ENCODE assay signal across 8 mouse cellular contexts in the genomic region with DNA sequence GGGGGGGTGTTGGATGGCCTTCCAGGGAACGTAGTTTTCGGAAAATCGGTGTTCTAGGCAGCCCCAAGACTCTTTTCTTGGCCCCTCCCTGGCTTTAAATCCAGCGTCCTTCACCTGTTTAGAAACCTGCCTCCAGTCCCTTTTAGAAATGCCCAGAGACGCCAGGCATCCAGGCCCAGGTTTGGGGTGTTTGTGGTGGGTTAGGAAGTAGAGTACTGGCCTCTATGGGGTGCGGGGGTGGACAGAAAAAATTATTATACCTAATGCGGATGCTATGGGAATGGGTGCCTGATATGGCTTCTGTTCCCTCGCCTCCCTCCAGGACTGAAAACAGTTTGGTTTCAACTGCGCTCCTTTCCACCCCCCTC. TPM values are rescaled to one million over a fixed set of nuclear protein-coding genes. Genes with fewer than 3 reads are reported as not detected.
DNase-seq lines count a peak whose midpoint lies in the region; ATAC-seq and TF ChIP-seq lines count a peak whose summit lies in the region.

No protein-coding gene starts in this region.

- peak overlapping the region; percentile 96 for H3K4me2 ChIP-seq in lung, embryonic 14.5 days
- peak overlapping the region; percentile 93 for H3K4me2 ChIP-seq in forebrain, embryonic 13.5 days
- H3K4me2 ChIP-seq in limb, embryonic 11.5 days (ENCODE audit: low read depth, severe bottlenecking): peak overlapping the region; percentile 89

- DNase-seq in lung, embryonic 14.5 days: no peak
- DNase-seq in lung, postnatal 36 days: no peak
- no peak for DNase-seq in limb, embryonic 11.5 days (ENCODE audit: low spot score)
- DNase-seq in cerebellum, adult 11-12 months: no peak
- DNase-seq in layer of hippocampus, adult 9-10 months (ENCODE audit: low spot score): no peak
- no peak for DNase-seq in MN1 (ENCODE audit: low spot score)

- H3K27ac ChIP-seq in lung, embryonic 14.5 days (ENCODE audit: low read depth): no peak overlapping the region
- H3K27ac ChIP-seq in forebrain, embryonic 13.5 days: peak overlapping the region; percentile 97
- H3K27ac ChIP-seq in limb, embryonic 11.5 days (replicated peaks; ENCODE audit: low read depth, low read length): no peak overlapping the region; the same call in 1 of the 2 replicates
- H3K27ac ChIP-seq in olfactory bulb, adult 2 months (ENCODE audit: insufficient read depth, low read depth, low read length): peak overlapping the region; percentile 96

- H3K9me3 ChIP-seq in lung, embryonic 14.5 days (ENCODE audit: low read depth, low read length): no peaks in the 10 kb centered on the region
- H3K9me3 ChIP-seq in forebrain, embryonic 13.5 days (replicated peaks): no peaks in the 10 kb centered on the region
- no peaks in the 10 kb centered on the region for H3K9me3 ChIP-seq in limb, embryonic 11.5 days (ENCODE audit: control insufficient read depth, low read length)

- 0 out of 2 replicates have a peak, but pooled peaks cover 10% of the 10 kb centered on the region for H3K27me3 ChIP-seq in lung, embryonic 14.5 days (ENCODE audit: insufficient read depth, low read length)
- H3K27me3 ChIP-seq in forebrain, embryonic 13.5 days: peaks cover 10% of the 10 kb centered on the region; the same call in 1 of the 2 replicates
- H3K27me3 ChIP-seq in limb, embryonic 11.5 days (ENCODE audit: control insufficient read depth, insufficient read depth, low read length): no peaks in the 10 kb centered on the region

- TF ChIP-seq POLR2A in olfactory bulb, adult 2 months (IDR thresholded peaks at IDR 0.05; ENCODE audit: insufficient read depth, low read depth, low read length): no peak

- peak overlapping the region; percentile 50; the same call in 1 of the 2 replicates for H3K9ac ChIP-seq in lung, embryonic 14.5 days
- H3K9ac ChIP-seq in forebrain, embryonic 13.5 days: peak overlapping the region; percentile 97
- peak overlapping the region; percentile 24 for H3K9ac ChIP-seq in limb, embryonic 11.5 days (ENCODE audit: low read length)

- 3% methylated on average over 9 of the region's 9 CpGs for WGBS in lung, embryonic 14.5 days
- WGBS in forebrain, embryonic 13.5 days: 0% methylated on average over 9 of the region's 9 CpGs
- under 1% methylated on average over 9 of the region's 9 CpGs for WGBS in limb, embryonic 11.5 days
- WGBS in olfactory bulb, adult 2 months: 6% methylated on average over 9 of the region's 9 CpGs

- H3K36me3 ChIP-seq in lung, embryonic 14.5 days (ENCODE audit: insufficient read depth): no peaks in the 10 kb centered on the region
- H3K36me3 ChIP-seq in forebrain, embryonic 13.5 days (ENCODE audit: poor library complexity, severe bottlenecking): no peaks in the 10 kb centered on the region
- no peaks in the 10 kb centered on the region for H3K36me3 ChIP-seq in limb, embryonic 11.5 days (ENCODE audit: control insufficient read depth, insufficient read depth, low read length)

- no peak for TF ChIP-seq CTCF in lung, embryonic 14.5 days (IDR thresholded peaks at IDR 0.05; ENCODE audit: low read depth)
- TF ChIP-seq CTCF in olfactory bulb, adult 2 months (IDR thresholded peaks at IDR 0.05; ENCODE audit: insufficient read depth, low read depth, low read length): no peak

- H3K4me1 ChIP-seq in lung, embryonic 14.5 days (ENCODE audit: insufficient read depth): peaks cover 3% of the 10 kb centered on the region; the same call in 1 of the 2 replicates
- H3K4me1 ChIP-seq in forebrain, embryonic 13.5 days: peaks cover 37% of the 10 kb centered on the region
- peaks cover 11% of the 10 kb centered on the region for H3K4me1 ChIP-seq in limb, embryonic 11.5 days (ENCODE audit: control insufficient read depth, insufficient read depth, low read length)
- H3K4me1 ChIP-seq in olfactory bulb, adult 2 months (ENCODE audit: control insufficient read depth, insufficient read depth, low read length): no peaks in the 10 kb centered on the region

- no peak for ATAC-seq in lung, embryonic 14.5 days (ENCODE audit: insufficient read depth)
- no peak for ATAC-seq in forebrain, embryonic 13.5 days
- no peak for ATAC-seq in limb, embryonic 11.5 days (ENCODE audit: insufficient number of reproducible peaks, low FRiP score, low TSS enrichment, low read depth)

- H3K4me3 ChIP-seq in lung, embryonic 14.5 days (ENCODE audit: low read depth, low read length): peak overlapping the region; percentile 66
- H3K4me3 ChIP-seq in forebrain, embryonic 13.5 days: peak overlapping the region; percentile 86
- peak overlapping the region; percentile 73 for H3K4me3 ChIP-seq in limb, embryonic 11.5 days (ENCODE audit: low read depth, low read length)
- H3K4me3 ChIP-seq in olfactory bulb, adult 2 months (ENCODE audit: insufficient read depth, low read depth, low read length): peak overlapping the region; percentile 96

RNA-seq across cellular contexts. Expression of a gene that starts 41.2 kb away (rescaled TPM):
- polyA plus RNA-seq in lung, embryonic 14.5 days (2014; fragmentation: Nextera tagmentation; extraction: Ambion mirVana): 24.3 and 24.9 TPM in 2 replicates
- 67.6 and 73.6 TPM in 2 replicates for polyA plus RNA-seq in forebrain, embryonic 13.5 days (2015; fragmentation: Nextera tagmentation; extraction: Ambion mirVana)
- 43.1 and 45.1 TPM in 2 replicates for polyA plus RNA-seq in limb, embryonic 11.5 days (2014; fragmentation: Nextera tagmentation; extraction: Ambion mirVana)
- not detected in 2 replicates for polyA plus RNA-seq in olfactory bulb, adult 2 months (2012; ENCODE audit: insufficient read depth, insufficient read length, low replicate concordance, missing spikeins)

Comparison
In these comparisons a context has a peak if more than half of its experiments do, and no peak if none do; other contexts are left out.
1. H3K27ac ChIP-seq: peak in forebrain, embryonic 13.5 days (single experiment) and olfactory bulb, adult 2 months (single experiment); none in lung, embryonic 14.5 days (single experiment) and limb, embryonic 11.5 days (single experiment).
2. H3K9ac ChIP-seq: peak in every context shown above with its lines; median percentile 97 in forebrain, embryonic 13.5 days; 50 in lung, embryonic 14.5 days; 24 in limb, embryonic 11.5 days.
3. Peak in every context shown above with its lines, with median percentiles within 50 percentile points of each other: H3K4me2 ChIP-seq and H3K4me3 ChIP-seq.